23 mouse cellular contexts compared by ENCODE assay signal in the genomic region with DNA sequence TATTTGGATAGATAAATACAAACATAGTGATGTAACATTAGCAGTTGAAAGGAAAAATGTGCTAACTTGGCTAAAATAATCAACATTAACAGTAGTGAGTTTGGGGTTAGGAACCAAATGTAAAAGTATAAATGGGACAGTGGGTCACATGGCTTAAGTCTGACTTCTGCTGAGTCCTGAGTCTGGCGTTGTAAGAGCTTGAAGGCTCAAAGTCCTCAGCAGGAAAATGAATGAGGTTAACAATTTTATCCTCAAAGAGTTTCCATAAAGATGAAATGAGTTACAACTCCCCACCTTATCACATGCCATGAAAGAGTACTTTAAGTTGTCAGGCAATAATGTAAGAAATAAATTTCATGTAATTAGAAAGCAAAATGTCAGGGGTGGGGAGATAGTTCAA. TPM values are rescaled to one million over a fixed set of nuclear protein-coding genes. Genes with fewer than 3 reads are reported as not detected.
DNase-seq lines count a peak whose midpoint lies in the region; ATAC-seq and TF ChIP-seq lines count a peak whose summit lies in the region.
"Had no signal": no experiment of that assay in that cellular context is flagged by ENCODE, and none has a peak within 500 bp of the region (broad histone marks: within the 10 kb centered on the region; RNA-seq: fewer than 3 reads in every experiment).

No protein-coding gene starts in this region.

- no peak overlapping the region for H3K27ac ChIP-seq in liver, adult 2 months (replicated peaks; ENCODE audit: insufficient read depth, low read depth, low read length)
- H3K27ac ChIP-seq in liver, embryonic 12.5 days = no peak overlapping the region
- no peak overlapping the region for H3K27ac ChIP-seq in intestine, embryonic 15.5 days
- H3K27ac ChIP-seq in intestine, postnatal 0 days (ENCODE audit: low read depth, low read length) = peak overlapping the region; percentile 75
- H3K27ac ChIP-seq in hindbrain, embryonic 12.5 days = no peak overlapping the region
- H3K27ac ChIP-seq: embryonic facial prominence, embryonic 10.5 days; embryonic facial prominence, embryonic 12.5 days; forebrain, embryonic 13.5 days; forebrain, embryonic 15.5 days had no signal

- H3K79me2 ChIP-seq in liver, adult 2 months (ENCODE audit: control insufficient read depth, insufficient read depth, low read length) = no peaks in the 10 kb centered on the region

- whole genome bisulfite sequencing in liver, adult 2 months = 22% methylated on average over 1 of the region's 1 CpGs
- 59% methylated on average over 1 of the region's 1 CpGs for WGBS in liver, embryonic 12.5 days (ENCODE audit: insufficient replicate concordance)
- 29% methylated on average over 1 of the region's 1 CpGs for WGBS in intestine, embryonic 15.5 days
- WGBS in intestine, postnatal 0 days = 32% methylated on average over 1 of the region's 1 CpGs
- WGBS in hindbrain, embryonic 12.5 days = 78% methylated on average over 1 of the region's 1 CpGs

- H3K9me3 ChIP-seq in liver, embryonic 12.5 days (replicated peaks) = no peaks in the 10 kb centered on the region
- no peaks in the 10 kb centered on the region for H3K9me3 ChIP-seq in intestine, embryonic 15.5 days
- H3K9me3 ChIP-seq in intestine, postnatal 0 days (ENCODE audit: control insufficient read depth) = no peaks in the 10 kb centered on the region
- no peaks in the 10 kb centered on the region for H3K9me3 ChIP-seq in hindbrain, embryonic 12.5 days (replicated peaks)
- H3K9me3 ChIP-seq: embryonic facial prominence, embryonic 10.5 days; embryonic facial prominence, embryonic 12.5 days; forebrain, embryonic 13.5 days; forebrain, embryonic 15.5 days; G1E had no signal

- no peak for ATAC-seq in liver, embryonic 12.5 days
- ATAC-seq in intestine, embryonic 15.5 days = peak; percentile 50
- peak; percentile 70 for ATAC-seq in intestine, postnatal 0 days
- no peak for ATAC-seq in hindbrain, embryonic 12.5 days (ENCODE audit: low FRiP score)
- ATAC-seq: activated CD4-positive, CD25-positive, alpha-beta regulatory T cell, adult 4 months; CD4-positive, CD25-positive, alpha-beta regulatory T cell, adult 4 months; forebrain, embryonic 13.5 days; forebrain, embryonic 15.5 days; Patski had no signal

- H3K9ac ChIP-seq in liver, adult 2 months (ENCODE audit: low read depth, low read length) = no peak overlapping the region
- no peak overlapping the region for H3K9ac ChIP-seq in liver, embryonic 12.5 days
- no peak overlapping the region for H3K9ac ChIP-seq in intestine, embryonic 15.5 days
- no peak overlapping the region for H3K9ac ChIP-seq in intestine, postnatal 0 days (ENCODE audit: low read depth, low read length)
- no peak overlapping the region for H3K9ac ChIP-seq in hindbrain, embryonic 12.5 days
- H3K9ac ChIP-seq: embryonic facial prominence, embryonic 12.5 days; forebrain, embryonic 13.5 days; forebrain, embryonic 15.5 days had no signal

- H3K27me3 ChIP-seq in liver, adult 2 months (ENCODE audit: control insufficient read depth, insufficient read depth, low read length) = no peaks in the 10 kb centered on the region
- H3K27me3 ChIP-seq in liver, embryonic 12.5 days (replicated peaks) = no peaks in the 10 kb centered on the region
- H3K27me3 ChIP-seq in intestine, embryonic 15.5 days (replicated peaks) = no peaks in the 10 kb centered on the region
- H3K27me3 ChIP-seq in intestine, postnatal 0 days (replicated peaks; ENCODE audit: control insufficient read depth, insufficient read depth, low read length) = no peaks in the 10 kb centered on the region
- no peaks in the 10 kb centered on the region for H3K27me3 ChIP-seq in hindbrain, embryonic 12.5 days
- H3K27me3 ChIP-seq: CH12.LX; embryonic facial prominence, embryonic 12.5 days; forebrain, embryonic 13.5 days; forebrain, embryonic 15.5 days; Patski had no signal

- no peaks in the 10 kb centered on the region for H3K36me3 ChIP-seq in liver, adult 2 months (ENCODE audit: control insufficient read depth, insufficient read depth, low read length)
- H3K36me3 ChIP-seq in liver, embryonic 12.5 days = no peaks in the 10 kb centered on the region
- no peaks in the 10 kb centered on the region for H3K36me3 ChIP-seq in intestine, embryonic 15.5 days
- no peaks in the 10 kb centered on the region for H3K36me3 ChIP-seq in intestine, postnatal 0 days (ENCODE audit: control insufficient read depth, insufficient read depth)
- no peaks in the 10 kb centered on the region for H3K36me3 ChIP-seq in hindbrain, embryonic 12.5 days
- H3K36me3 ChIP-seq: embryonic facial prominence, embryonic 10.5 days; embryonic facial prominence, embryonic 12.5 days; forebrain, embryonic 15.5 days; G1E had no signal

- H3K4me2 ChIP-seq in liver, embryonic 12.5 days = no peak overlapping the region
- H3K4me2 ChIP-seq in intestine, embryonic 15.5 days (replicated peaks) = no peak overlapping the region
- no peak overlapping the region for H3K4me2 ChIP-seq in intestine, postnatal 0 days (replicated peaks; ENCODE audit: low read depth)
- H3K4me2 ChIP-seq in hindbrain, embryonic 12.5 days (replicated peaks) = no peak overlapping the region
- H3K4me2 ChIP-seq: embryonic facial prominence, embryonic 12.5 days; forebrain, embryonic 13.5 days; forebrain, embryonic 15.5 days had no signal

- no peak for TF ChIP-seq POLR2A in liver, adult 2 months (IDR thresholded peaks at IDR 0.05; ENCODE audit: extremely low read depth, insufficient read depth, low read length)

- H3K4me3 ChIP-seq in liver, adult 2 months (ENCODE audit: insufficient read depth, low read depth, low read length) = no peak overlapping the region
- H3K4me3 ChIP-seq in liver, embryonic 12.5 days = no peak overlapping the region
- H3K4me3 ChIP-seq in intestine, embryonic 15.5 days (replicated peaks) = no peak overlapping the region
- H3K4me3 ChIP-seq in intestine, postnatal 0 days (ENCODE audit: low read depth, low read length) = no peak overlapping the region
- no peak overlapping the region for H3K4me3 ChIP-seq in hindbrain, embryonic 12.5 days
- H3K4me3 ChIP-seq: embryonic facial prominence, embryonic 10.5 days; embryonic facial prominence, embryonic 12.5 days; forebrain, embryonic 13.5 days; forebrain, embryonic 15.5 days had no signal

- DNase-seq in liver, adult 2 months (ENCODE audit: extremely low read depth, low read depth, low spot score) = peak; percentile 34
- DNase-seq: adrenal gland, adult 8-10 months; adrenal gland, postnatal 14 days; adrenal gland, postnatal 36 days; B cell, adult 2 months; cerebellum, adult 11-12 months; cerebellum, adult 2 months; cerebellum, adult 9-10 months; cerebellum, postnatal 10 days; cerebellum, postnatal 25 days had no signal

- H3K4me1 ChIP-seq in liver, adult 2 months (ENCODE audit: control insufficient read depth, insufficient read depth, low read length) = no peaks in the 10 kb centered on the region; the same call in 1 of the 2 replicates
- peaks cover 2% of the 10 kb centered on the region for H3K4me1 ChIP-seq in liver, embryonic 12.5 days
- H3K4me1 ChIP-seq in intestine, embryonic 15.5 days (replicated peaks) = no peaks in the 10 kb centered on the region
- 0 out of 2 replicates have a peak, but pooled peaks cover 3% of the 10 kb centered on the region for H3K4me1 ChIP-seq in intestine, postnatal 0 days (replicated peaks; ENCODE audit: control insufficient read depth, insufficient read depth, low read length)
- H3K4me1 ChIP-seq in hindbrain, embryonic 12.5 days = no peaks in the 10 kb centered on the region
- H3K4me1 ChIP-seq: embryonic facial prominence, embryonic 10.5 days; embryonic facial prominence, embryonic 12.5 days; forebrain, embryonic 13.5 days; forebrain, embryonic 15.5 days had no signal

- TF ChIP-seq CTCF in liver, adult 2 months (IDR thresholded peaks at IDR 0.05; ENCODE audit: low read depth, low read length) = no peak
- no peak for TF ChIP-seq CTCF in intestine, postnatal 0 days (IDR thresholded peaks at IDR 0.05; ENCODE audit: low read depth)

RNA-seq across cellular contexts. Expression of a gene that starts 13.8 kb away (rescaled TPM):
- under 0.01 and 0.07 TPM in 2 replicates for total RNA-seq in liver, adult 2 months (2014; rRNA removed)
- not detected in 2 replicates for polyA plus RNA-seq in liver, adult 2 months (2012; rRNA removed)
- polyA plus RNA-seq in liver, embryonic 12.5 days (2016; fragmentation: Nextera tagmentation; extraction: Ambion mirVana) = 0.04 and 0.08 TPM in 2 replicates
- polyA plus RNA-seq in intestine, embryonic 15.5 days (2015; fragmentation: Nextera tagmentation; extraction: Ambion mirVana) = 11.6 and 13.4 TPM in 2 replicates
- polyA plus RNA-seq in intestine, postnatal 0 days (2015; fragmentation: Nextera tagmentation; extraction: Ambion mirVana) = 4.9 and 5.3 TPM in 2 replicates
- 0.34 and 0.40 TPM in 2 replicates for polyA plus RNA-seq in hindbrain, embryonic 12.5 days (2016; fragmentation: Nextera tagmentation; extraction: Ambion mirVana)
- polyA plus RNA-seq: activated CD4-positive, CD25-positive, alpha-beta regulatory T cell, adult 4 months; CD4-positive, CD25-positive, alpha-beta regulatory T cell, adult 4 months; forebrain, embryonic 13.5 days; forebrain, embryonic 15.5 days; G1E; Patski had no signal

Comparison
In these comparisons a context has a peak if more than half of its experiments do, and no peak if none do; other contexts are left out.
1. ATAC-seq: peak in intestine, embryonic 15.5 days (single experiment) and intestine, postnatal 0 days (single experiment); none in liver, embryonic 12.5 days (single experiment) and hindbrain, embryonic 12.5 days (single experiment).